Mouse (Mus musculus): ENCODE results near the gene C1qtnf4. TPM values are rescaled to one million over a fixed set of nuclear protein-coding genes. Genes with fewer than 3 reads are reported as not detected.

Gene C1qtnf4
- total RNA-seq, 2 experiments from 2014 or later: 3.3 to 4.8 TPM

GRCm38 (mm10) chr2:90931829-90932228, 46.2 kb downstream of the C1qtnf4 start:
- DNase-seq: no peak

DNA sequence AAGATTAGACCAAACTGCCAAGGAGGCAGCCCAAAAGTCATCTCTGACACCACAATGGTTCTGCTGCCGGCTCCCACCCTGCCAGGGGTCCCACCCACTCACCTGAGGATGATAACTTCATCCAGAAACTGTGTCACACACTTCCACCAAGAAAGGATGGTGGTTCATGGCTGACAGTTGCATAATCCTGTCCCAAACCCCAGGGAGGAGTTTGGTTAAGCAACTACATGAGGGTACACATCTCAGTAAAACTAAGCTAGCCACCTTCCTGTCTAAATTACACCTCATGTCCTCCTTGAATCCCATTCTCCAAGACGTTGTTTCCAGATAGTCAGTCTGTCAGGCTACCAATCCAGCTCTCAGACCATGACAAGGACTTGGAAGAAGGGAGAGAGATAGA, 46.6 kb downstream of the C1qtnf4 start:
- no peak for DNase-seq

DNA sequence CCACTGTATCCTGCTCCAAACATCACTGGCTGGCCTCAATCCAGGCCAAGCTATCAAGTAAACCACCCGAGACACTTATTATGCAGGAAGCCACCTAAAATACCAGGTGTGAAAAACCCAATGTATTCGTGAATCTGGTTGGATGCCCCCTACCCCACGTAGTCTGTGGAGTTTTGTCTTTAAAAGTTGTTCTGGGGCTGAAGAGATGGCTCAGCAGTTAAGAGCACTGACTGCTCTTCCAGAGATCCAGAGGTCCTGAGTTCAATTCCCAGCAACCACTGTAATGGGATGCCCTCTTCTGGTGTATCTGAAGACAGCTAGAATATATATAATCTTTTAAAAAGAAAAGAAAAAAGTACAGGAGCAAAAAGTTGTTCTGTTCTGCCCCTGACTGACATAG, 52.7 kb downstream of the C1qtnf4 start:
- DNase-seq: no peak

DNA sequence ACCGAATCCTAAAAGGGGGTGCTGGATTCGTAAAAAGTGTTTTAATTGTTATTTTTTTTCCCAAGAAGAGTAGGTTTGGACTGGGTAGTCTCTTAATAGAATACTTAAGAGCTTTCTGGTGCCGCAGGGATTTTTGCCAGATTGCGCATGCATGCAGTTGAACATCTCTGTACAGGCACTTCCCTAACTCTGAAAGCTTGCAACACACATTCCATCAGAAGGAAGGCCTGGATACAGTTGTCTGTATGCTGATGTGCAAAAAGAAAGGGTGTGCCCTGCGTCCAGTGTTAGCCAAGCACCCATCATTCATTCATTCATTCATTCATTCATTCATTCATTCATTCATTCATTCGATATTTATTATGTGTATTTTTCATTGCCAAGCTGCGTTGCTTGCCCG, 54.1 kb downstream of the C1qtnf4 start:
- no peak for DNase-seq

Other genes starting within 250 kb of the C1qtnf4 start
- 10 to 100 TPM; 17.7 to 25.7 TPM for gene Nup160, start 208.6 kb upstream of the C1qtnf4 start, total RNA-seq (2021)
- gene Fnbp4, start 140.5 kb upstream of the C1qtnf4 start, total RNA-seq (2021): 10 to 100 TPM; 42.4 to 75.4 TPM
- gene Agbl2, start 103.1 kb upstream of the C1qtnf4 start, total RNA-seq (2021): 1 to 10 TPM in 1 of 2 experiments, under 1 TPM in 1; 0.72 to 1.4 TPM
- gene Mtch2, start 38.7 kb upstream of the C1qtnf4 start, total RNA-seq (2021): 100 to 1,000 TPM; 412 to 444 TPM
- gene Kbtbd4, start 18.9 kb downstream of the C1qtnf4 start, total RNA-seq (2021): 10 to 100 TPM; 24.6 to 26.6 TPM
- gene Ndufs3, start 19.0 kb downstream of the C1qtnf4 start, total RNA-seq (2021): 100 to 1,000 TPM; 692 to 778 TPM
- 10 to 100 TPM; 74.7 to 87.0 TPM for gene Celf1, start 54.5 kb downstream of the C1qtnf4 start, total RNA-seq (2021)
- gene Rapsn, start 149.8 kb downstream of the C1qtnf4 start, total RNA-seq (2021): 1 to 10 TPM; 1.7 to 5.0 TPM
- gene Psmc3, start 168.1 kb downstream of the C1qtnf4 start, total RNA-seq (2021): 100 to 1,000 TPM; 174 to 182 TPM
- gene Slc39a13, start 184.6 kb downstream of the C1qtnf4 start, total RNA-seq (2021): 10 to 100 TPM; 22.3 to 30.5 TPM
- 1 to 10 TPM; 5.3 to 8.7 TPM for gene Spi1, start 196.5 kb downstream of the C1qtnf4 start, total RNA-seq (2021)
- under 1 TPM; 0.09 TPM for gene Mybpc3, start 232.3 kb downstream of the C1qtnf4 start, total RNA-seq (2021)

Data from adrenal gland, postnatal 10 days (tissue).